Mouse (Mus musculus): ENCODE data around the gene Hunk.

Hunk gene

GRCm38 (mm10) chr16:90545509-90545908 lies 159.7 kb downstream of the Hunk start:
- no peak for DNase-seq (ENCODE audit: inconsistent age in 2 of 2, low spot score in 1 of 2)

- DNase-seq (ENCODE audit: inconsistent age in 2 of 2, low spot score in 1 of 2), result no peak
Observed at GRCm38 (mm10) chr16:90546591-90546990, 160.8 kb downstream of the Hunk start.

DNA sequence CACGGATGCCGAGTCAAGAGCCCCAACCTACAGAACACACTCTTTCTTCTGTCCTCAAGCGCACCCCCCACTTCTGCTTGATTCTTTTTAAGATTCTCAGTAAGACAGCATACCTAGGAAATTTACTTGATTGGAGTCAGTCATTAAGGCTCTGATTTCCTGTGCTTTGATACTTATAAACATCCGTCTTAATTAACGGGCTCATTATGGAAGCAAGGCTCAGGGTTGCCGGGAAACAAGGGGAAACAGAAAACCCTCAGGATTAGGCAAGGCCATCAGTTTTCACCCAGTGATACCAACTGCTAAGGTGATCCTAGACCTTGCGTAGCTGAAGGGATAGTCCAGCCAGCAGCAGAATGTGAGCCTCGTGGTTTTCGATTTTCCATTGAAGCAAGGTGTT lies 162.2 kb downstream of the Hunk start:
- no peak for DNase-seq (ENCODE audit: inconsistent age in 2 of 2, low spot score in 1 of 2)

Measured in adrenal gland, adult (tissue).